21 mouse cellular contexts compared by ENCODE assay signal in the genomic region with DNA sequence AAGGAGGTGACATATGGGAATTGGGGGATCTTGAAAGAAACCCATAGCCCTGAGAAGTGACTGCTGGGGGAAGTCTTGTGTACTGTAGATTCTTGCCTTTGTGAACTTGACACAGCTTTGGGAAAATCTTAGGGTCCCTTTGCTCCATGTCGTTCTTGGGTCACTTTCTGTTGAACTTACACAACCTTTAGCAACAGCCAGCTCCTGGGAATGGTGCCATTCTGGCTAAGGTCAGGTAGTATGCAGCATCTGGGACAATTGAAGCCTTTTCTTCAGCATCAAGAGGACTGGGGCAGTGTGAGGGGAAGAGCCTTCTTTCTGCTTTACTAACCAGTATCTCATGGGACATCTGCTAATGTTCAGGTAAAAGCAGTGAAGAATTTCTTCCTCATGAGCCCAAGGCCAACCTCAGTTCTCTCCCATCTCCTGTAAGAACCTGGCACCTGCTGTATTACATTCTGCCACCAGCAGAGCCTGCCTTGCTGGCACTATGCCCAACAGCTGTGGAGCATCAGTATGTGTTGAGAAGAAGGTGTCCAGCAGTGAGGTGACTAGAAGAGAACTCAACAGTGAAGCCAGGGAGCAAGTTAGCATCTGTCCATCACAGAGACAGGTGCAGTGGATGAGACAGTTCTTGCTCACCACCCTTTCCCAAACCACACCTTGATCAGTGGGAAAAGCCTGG.
DNase-seq lines count a peak whose midpoint lies in the region; ATAC-seq and TF ChIP-seq lines count a peak whose summit lies in the region.
"Had no signal": no experiment of that assay in that cellular context is flagged by ENCODE, and none has a peak within 500 bp of the region (broad histone marks: within the 10 kb centered on the region; RNA-seq: fewer than 3 reads in every experiment).

No protein-coding gene starts in this region.

- peak overlapping the region; percentile 56; the same call in 1 of the 2 replicates for H3K27ac ChIP-seq in forebrain, embryonic 15.5 days (replicated peaks)
- H3K27ac ChIP-seq in forebrain, postnatal 0 days (ENCODE audit: low read depth, low read length): no peak overlapping the region
- H3K27ac ChIP-seq: gastrocnemius, adult 2 months; hindbrain, embryonic 14.5 days; intestine, embryonic 15.5 days; neural tube, embryonic 15.5 days had no signal

- no peak for ATAC-seq in forebrain, embryonic 15.5 days (replicated peaks)
- no peak for ATAC-seq in forebrain, postnatal 0 days
- ATAC-seq: intestine, embryonic 15.5 days; midbrain, embryonic 16.5 days had no signal

- peaks cover 16% of the 10 kb centered on the region for H3K36me3 ChIP-seq in forebrain, embryonic 15.5 days
- 0 out of 2 replicates have a peak, but pooled peaks cover 16% of the 10 kb centered on the region for H3K36me3 ChIP-seq in forebrain, postnatal 0 days (ENCODE audit: insufficient read depth)
- H3K36me3 ChIP-seq: intestine, embryonic 15.5 days had no signal

- H3K9me3 ChIP-seq in forebrain, embryonic 15.5 days: no peaks in the 10 kb centered on the region
- no peaks in the 10 kb centered on the region for H3K9me3 ChIP-seq in forebrain, postnatal 0 days (ENCODE audit: low read length)
- H3K9me3 ChIP-seq: intestine, embryonic 15.5 days; neural tube, embryonic 15.5 days had no signal

- H3K27me3 ChIP-seq in forebrain, embryonic 15.5 days: no peaks in the 10 kb centered on the region
- H3K27me3 ChIP-seq in forebrain, postnatal 0 days (ENCODE audit: insufficient read depth, low read length): no peaks in the 10 kb centered on the region
- H3K27me3 ChIP-seq: CH12.LX; intestine, embryonic 15.5 days; neural tube, embryonic 15.5 days had no signal

- no peak for TF ChIP-seq CTCF in forebrain, postnatal 0 days (IDR thresholded peaks at IDR 0.05; ENCODE audit: low read depth)

- no peak overlapping the region for H3K4me3 ChIP-seq in forebrain, embryonic 15.5 days
- no peak overlapping the region for H3K4me3 ChIP-seq in forebrain, postnatal 0 days (ENCODE audit: low read depth, low read length)
- H3K4me3 ChIP-seq: gastrocnemius, adult 2 months; intestine, embryonic 15.5 days; neural tube, embryonic 15.5 days had no signal

- peaks cover 35% of the 10 kb centered on the region for H3K4me1 ChIP-seq in forebrain, embryonic 15.5 days
- H3K4me1 ChIP-seq in forebrain, postnatal 0 days (ENCODE audit: insufficient read depth): no peaks in the 10 kb centered on the region

- WGBS in forebrain, embryonic 15.5 days: 88% methylated on average over 1 of the region's 1 CpGs
- WGBS in forebrain, postnatal 0 days: 83% methylated on average over 1 of the region's 1 CpGs

- no peak for DNase-seq in forebrain, postnatal 0 days
- peak; percentile 33 to 58 for DNase-seq in kidney, postnatal 25 days
- no peak for DNase-seq in kidney, adult 9 months
- DNase-seq in right cerebral cortex, postnatal 10 days (ENCODE audit: low spot score in 2 of 2): peak; percentile 40 to 46
- no peak for DNase-seq in right cerebral cortex, adult 2 months (ENCODE audit: low spot score in 2 of 2)
- peak; percentile 30 for DNase-seq in NIH3T3 (ENCODE audit: low read depth)
- DNase-seq in spleen, postnatal 14 days (ENCODE audit: low spot score in 2 of 2): no peak
- DNase-seq: adrenal gland, postnatal 25 days; cerebellum, adult 18-20 months; cerebellum, postnatal 25 days; embryo, embryonic 11 days; gastrocnemius, adult 2 months; heart, postnatal 10 days; lung, postnatal 14 days had no signal

- H3K9ac ChIP-seq in forebrain, embryonic 15.5 days (replicated peaks): no peak overlapping the region
- no peak overlapping the region for H3K9ac ChIP-seq in forebrain, postnatal 0 days
- H3K9ac ChIP-seq: hindbrain, embryonic 14.5 days; intestine, embryonic 15.5 days; neural tube, embryonic 15.5 days had no signal

- no peak overlapping the region for H3K4me2 ChIP-seq in forebrain, embryonic 15.5 days (replicated peaks)
- H3K4me2 ChIP-seq in forebrain, postnatal 0 days (ENCODE audit: low read depth): no peak overlapping the region
- H3K4me2 ChIP-seq: heart, embryonic 11.5 days; hindbrain, embryonic 14.5 days; intestine, embryonic 15.5 days; neural tube, embryonic 15.5 days had no signal

Comparison
In these comparisons a context has a peak if more than half of its experiments do, and no peak if none do; other contexts are left out.
1. DNase-seq: peak in kidney, postnatal 25 days (2 of 2), right cerebral cortex, postnatal 10 days (2 of 2) and NIH3T3 (single experiment); none in forebrain, postnatal 0 days (single experiment), kidney, adult 9 months (single experiment), right cerebral cortex, adult 2 months (0 of 2) and spleen, postnatal 14 days (0 of 2).